Mouse (Mus musculus): ENCODE measurements around the gene Olfr884.

The Olfr884 gene

DNA sequence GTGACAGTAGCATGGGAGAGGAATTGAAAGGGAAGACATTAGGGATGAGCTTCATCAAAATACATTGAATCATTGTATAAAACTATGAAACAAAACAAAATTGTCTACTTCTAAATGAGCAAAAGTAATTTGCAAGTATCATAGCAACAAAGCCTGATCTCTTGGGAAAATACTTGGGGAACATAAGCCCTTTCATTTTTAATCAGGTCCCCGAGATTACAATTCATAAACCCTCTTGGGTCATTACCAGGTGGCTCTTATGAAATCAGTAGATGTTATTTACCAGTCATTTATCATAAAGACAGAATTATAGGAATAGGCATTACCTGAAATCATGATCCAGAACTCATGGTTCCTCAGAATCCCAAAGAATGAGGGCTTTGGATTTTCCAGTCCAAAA is at the start of gene Olfr884:
Gene Olfr884 (plus strand): TSS at position 301 of the 400 bp plus-strand sequence.
- no peak for DNase-seq

DNA sequence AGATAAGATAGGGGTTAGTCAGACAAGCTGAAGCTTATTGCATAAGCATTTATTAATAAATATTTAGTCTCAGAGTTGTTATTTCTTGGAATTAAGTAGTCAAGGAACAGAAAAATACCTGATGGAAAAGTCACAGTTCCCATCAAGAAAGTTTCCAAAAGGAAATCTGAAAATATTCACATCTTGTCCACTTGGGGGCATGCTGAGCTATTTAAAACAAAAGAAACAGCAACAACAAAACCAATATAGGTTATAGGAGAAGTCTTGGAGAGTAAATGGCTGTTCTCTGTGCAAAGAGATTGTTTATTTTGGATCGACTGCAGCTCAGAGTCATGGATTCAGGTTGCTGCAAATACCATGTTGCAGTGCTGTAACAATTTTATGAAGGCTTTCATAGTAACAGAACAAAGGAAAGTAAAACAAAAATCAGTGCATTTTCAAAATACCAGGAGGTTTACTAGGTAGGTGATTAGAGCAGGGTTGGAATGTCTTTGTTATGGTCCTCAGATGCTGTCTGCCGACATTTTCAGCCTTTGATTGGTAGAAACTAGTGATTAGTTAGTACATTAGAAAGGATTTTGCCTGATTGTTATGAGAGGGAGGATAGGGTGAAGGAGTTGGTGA is 47.7 kb upstream of the Olfr884 start:
- DNase-seq, result no peak

DNA sequence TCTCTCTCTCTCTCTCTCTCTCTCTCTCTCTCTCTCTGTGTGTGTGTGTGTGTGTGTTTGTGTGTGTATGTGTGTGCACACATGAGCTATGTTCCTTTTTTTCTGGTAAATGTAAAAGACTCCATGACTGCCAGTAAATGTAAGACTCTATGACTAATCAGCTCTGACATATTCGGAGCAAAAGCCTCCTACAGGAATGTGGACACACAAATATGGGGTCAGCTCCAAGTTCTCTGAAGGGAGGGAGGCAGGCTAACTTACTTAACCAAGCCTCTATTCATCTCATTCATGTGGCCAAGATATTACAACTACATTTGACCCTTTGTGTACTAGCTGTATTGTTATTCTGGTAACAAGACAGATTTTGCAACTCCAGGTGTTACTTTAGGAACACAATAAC is 46.3 kb upstream of the Olfr884 start:
- DNase-seq, result no peak

DNA sequence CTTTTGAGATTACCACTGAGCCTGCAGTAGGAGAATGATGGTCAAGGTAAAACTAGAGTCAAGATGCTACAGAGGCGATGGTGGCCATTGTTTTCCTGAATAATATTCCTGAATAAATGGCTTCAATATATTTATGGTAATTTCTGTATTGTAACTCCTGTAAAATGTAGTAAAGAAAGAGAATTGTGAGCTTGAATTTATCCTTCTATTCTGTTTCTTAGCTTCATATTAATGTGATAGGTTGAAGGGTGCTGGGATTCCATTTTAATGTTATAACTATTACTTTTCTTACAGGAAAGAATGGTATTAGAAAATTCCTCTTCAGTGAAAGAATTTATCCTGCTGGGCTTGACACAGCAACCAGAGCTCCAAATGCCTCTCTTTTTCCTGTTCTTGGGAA is 20.8 kb upstream of the Olfr884 start, which contains the start of gene Olfr883:
Gene Olfr883 (plus strand): TSS at position 301 of the 400 bp plus-strand sequence.
- DNase-seq, result no peak

DNA sequence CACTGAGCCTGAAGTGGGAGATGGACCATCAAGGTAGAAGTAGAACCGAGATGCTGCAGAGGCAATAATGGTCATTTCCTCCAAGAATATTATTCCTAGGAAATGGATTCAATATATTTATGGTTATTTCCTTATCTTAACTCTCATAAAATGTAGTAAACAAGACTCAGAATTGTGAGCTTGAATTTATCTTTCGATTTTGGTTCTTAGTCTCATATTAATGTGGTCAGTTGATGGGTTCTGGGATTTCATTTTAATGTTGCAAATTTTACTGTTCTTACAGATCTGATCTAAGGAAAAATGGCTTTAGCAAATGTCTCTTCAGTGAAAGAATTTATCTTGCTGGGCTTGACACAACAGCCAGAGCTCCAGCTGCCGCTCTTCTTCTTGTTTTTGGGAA is 14.7 kb downstream of the Olfr884 start, which contains the start of gene Olfr885:
Gene Olfr885 (plus strand): TSS at position 301 of the 400 bp plus-strand sequence.
- no peak for DNase-seq

DNA sequence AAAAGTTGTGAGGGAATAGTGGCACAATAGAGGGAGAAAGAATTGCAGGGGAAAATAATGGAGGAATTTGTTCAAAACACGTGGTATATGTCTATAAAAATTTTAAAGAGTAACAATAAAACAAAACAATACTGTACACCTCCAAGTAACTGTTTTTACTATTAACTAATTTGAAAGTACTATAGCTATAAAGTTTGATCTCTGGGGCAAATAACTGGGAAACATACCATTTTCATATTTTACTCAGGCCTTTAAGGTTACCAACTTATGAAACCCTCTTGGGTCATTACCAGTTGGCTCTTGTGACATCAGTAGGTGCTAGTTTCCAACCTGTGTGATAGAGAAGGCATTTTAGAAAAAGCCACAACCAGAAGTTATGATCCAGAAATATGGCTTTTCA is 37.4 kb downstream of the Olfr884 start, which contains the start of gene Olfr887:
Gene Olfr887 (plus strand): TSS at position 301 of the 400 bp plus-strand sequence.
- DNase-seq, result no peak
